Mouse (Mus musculus): ENCODE measurements around the gene Ccser2. TPM values are rescaled to one million over a fixed set of nuclear protein-coding genes. Genes with fewer than 3 reads are reported as not detected.

Gene Ccser2
- polyA plus RNA-seq, 1 experiment from 2014 or later, result 43.3 TPM

GRCm38 (mm10) chr14:36956717-36957116 lies 11.9 kb downstream of the Ccser2 start:
- H3K9me3 ChIP-seq (replicated peaks; ENCODE audit: low read length), result no peaks in the 10 kb centered on the region
- ATAC-seq (replicated peaks; ENCODE audit: low FRiP score, low read depth), result no peak
- no peak for DNase-seq (ENCODE audit: low spot score)
- H3K27ac ChIP-seq, result no peak overlapping the region
- TF ChIP-seq CTCF (IDR thresholded peaks at IDR 0.05; ENCODE audit: low read depth), result no peak
- WGBS, result 59% methylated on average over 5 of the region's 5 CpGs
- no peaks in the 10 kb centered on the region for H3K4me1 ChIP-seq (replicated peaks; ENCODE audit: insufficient read depth, low read length)
- H3K4me3 ChIP-seq (replicated peaks; ENCODE audit: low read depth, low read length), result no peak overlapping the region
- no peaks in the 10 kb centered on the region for H3K27me3 ChIP-seq (ENCODE audit: insufficient read depth, low read length)
- no peaks in the 10 kb centered on the region for H3K36me3 ChIP-seq (ENCODE audit: insufficient read depth, low read length)
- no peak overlapping the region for H3K4me2 ChIP-seq (ENCODE audit: low read length)
- H3K9ac ChIP-seq (ENCODE audit: low read depth, low read length), result no peak overlapping the region

GRCm38 (mm10) chr14:36952687-36953426 lies 15.7 kb downstream of the Ccser2 start:
- Histone ChIP-seq H3K4me3 (replicated peaks; ENCODE audit: low read depth, low read length) (no peak overlapping the region), H3K36me3 (ENCODE audit: insufficient read depth, low read length) (no peaks in the 10 kb centered on the region), H3K4me1 (replicated peaks; ENCODE audit: insufficient read depth, low read length) (no peaks in the 10 kb centered on the region), H3K27me3 (ENCODE audit: insufficient read depth, low read length) (no peaks in the 10 kb centered on the region), H3K9ac (ENCODE audit: low read depth, low read length) (no peak overlapping the region), H3K4me2 (ENCODE audit: low read length) (no peak overlapping the region), H3K27ac (no peak overlapping the region), H3K9me3 (replicated peaks; ENCODE audit: low read length) (no peaks in the 10 kb centered on the region)
- no peak for ATAC-seq (replicated peaks; ENCODE audit: low FRiP score, low read depth)
- no peak for TF ChIP-seq CTCF (IDR thresholded peaks at IDR 0.05; ENCODE audit: low read depth)
- DNase-seq (ENCODE audit: low spot score), result no peak
- 76% methylated on average over 10 of the region's 10 CpGs for WGBS

GRCm38 (mm10) chr14:36952142-36952541 lies 16.4 kb downstream of the Ccser2 start:
- no peak for ATAC-seq (replicated peaks; ENCODE audit: low FRiP score, low read depth)
- WGBS, result 27% methylated on average over 2 of the region's 2 CpGs

GRCm38 (mm10) chr14:36942716-36943115 lies 25.9 kb downstream of the Ccser2 start:
- H3K27ac ChIP-seq, result no peak overlapping the region
- 0 out of 2 replicates have a peak, but pooled peaks cover 6% of the 10 kb centered on the region for H3K36me3 ChIP-seq (ENCODE audit: insufficient read depth, low read length)
- H3K4me3 ChIP-seq (replicated peaks; ENCODE audit: low read depth, low read length), result no peak overlapping the region
- no peak overlapping the region for H3K4me2 ChIP-seq (ENCODE audit: low read length)
- DNase-seq (ENCODE audit: low spot score) (peak; percentile 62), ATAC-seq (replicated peaks; ENCODE audit: low FRiP score, low read depth) (no peak)
- TF ChIP-seq CTCF (IDR thresholded peaks at IDR 0.05; ENCODE audit: low read depth), result no peak
- H3K9ac ChIP-seq (ENCODE audit: low read depth, low read length), result no peak overlapping the region
- no peaks in the 10 kb centered on the region for H3K27me3 ChIP-seq (ENCODE audit: insufficient read depth, low read length)
- WGBS, result 16% methylated on average over 5 of the region's 5 CpGs
- H3K9me3 ChIP-seq (replicated peaks; ENCODE audit: low read length), result no peaks in the 10 kb centered on the region
- H3K4me1 ChIP-seq (replicated peaks; ENCODE audit: insufficient read depth, low read length), result no peaks in the 10 kb centered on the region; the same call in 1 of the 2 replicates

More at GRCm38 (mm10) chr14:36952142-36952541, 16.4 kb downstream of the Ccser2 start:
- no peaks in the 10 kb centered on the region for H3K4me1 ChIP-seq (replicated peaks; ENCODE audit: insufficient read depth, low read length)
- peak; percentile 84 for DNase-seq (ENCODE audit: low spot score)
- H3K27ac ChIP-seq, result no peak overlapping the region
- no peak overlapping the region for H3K4me2 ChIP-seq (ENCODE audit: low read length)
- H3K9me3 ChIP-seq (replicated peaks; ENCODE audit: low read length), result no peaks in the 10 kb centered on the region
- peak; percentile 81 for TF ChIP-seq CTCF (IDR thresholded peaks at IDR 0.05; ENCODE audit: low read depth)
- H3K27me3 ChIP-seq (ENCODE audit: insufficient read depth, low read length), result no peaks in the 10 kb centered on the region
- no peaks in the 10 kb centered on the region for H3K36me3 ChIP-seq (ENCODE audit: insufficient read depth, low read length)
- H3K9ac ChIP-seq (ENCODE audit: low read depth, low read length), result no peak overlapping the region
- no peak overlapping the region for H3K4me3 ChIP-seq (replicated peaks; ENCODE audit: low read depth, low read length)

GRCm38 (mm10) chr14:36937941-36938340 lies 30.6 kb downstream of the Ccser2 start:
- Histone ChIP-seq H3K4me3 (replicated peaks; ENCODE audit: low read depth, low read length) (no peak overlapping the region), H3K9me3 (replicated peaks; ENCODE audit: low read length) (no peaks in the 10 kb centered on the region), H3K4me1 (replicated peaks; ENCODE audit: insufficient read depth, low read length) (peaks cover 5% of the 10 kb centered on the region), H3K27ac (no peak overlapping the region), H3K27me3 (ENCODE audit: insufficient read depth, low read length) (no peaks in the 10 kb centered on the region), H3K4me2 (ENCODE audit: low read length) (no peak overlapping the region), H3K9ac (ENCODE audit: low read depth, low read length) (no peak overlapping the region), H3K36me3 (ENCODE audit: insufficient read depth, low read length) (0 out of 2 replicates have a peak, but pooled peaks cover 6% of the 10 kb centered on the region)
- no peak for ATAC-seq (replicated peaks; ENCODE audit: low FRiP score, low read depth)
- TF ChIP-seq CTCF (IDR thresholded peaks at IDR 0.05; ENCODE audit: low read depth), result no peak
- WGBS, result 81% methylated on average over 2 of the region's 2 CpGs
- no peak for DNase-seq (ENCODE audit: low spot score)

- peak; percentile 86 for DNase-seq (ENCODE audit: low spot score)
- Histone ChIP-seq H3K27me3 (ENCODE audit: insufficient read depth, low read length) (no peaks in the 10 kb centered on the region), H3K9me3 (replicated peaks; ENCODE audit: low read length) (no peaks in the 10 kb centered on the region), H3K4me3 (replicated peaks; ENCODE audit: low read depth, low read length) (no peak overlapping the region), H3K4me1 (replicated peaks; ENCODE audit: insufficient read depth, low read length) (peaks cover 5% of the 10 kb centered on the region), H3K9ac (ENCODE audit: low read depth, low read length) (no peak overlapping the region), H3K36me3 (ENCODE audit: insufficient read depth, low read length) (0 out of 2 replicates have a peak, but pooled peaks cover 6% of the 10 kb centered on the region), H3K4me2 (ENCODE audit: low read length) (no peak overlapping the region), H3K27ac (no peak overlapping the region)
- no peak for ATAC-seq (replicated peaks; ENCODE audit: low FRiP score, low read depth)
- peak; percentile 92 for TF ChIP-seq CTCF (IDR thresholded peaks at IDR 0.05; ENCODE audit: low read depth)
- 68% methylated on average over 7 of the region's 7 CpGs for WGBS
These were observed 31.3 kb downstream of the Ccser2 start for GRCm38 (mm10) chr14:36937080-36937878.

All from kidney, postnatal 0 days (tissue).